Mouse (Mus musculus): ENCODE data around the gene Tor1aip2.

DNA sequence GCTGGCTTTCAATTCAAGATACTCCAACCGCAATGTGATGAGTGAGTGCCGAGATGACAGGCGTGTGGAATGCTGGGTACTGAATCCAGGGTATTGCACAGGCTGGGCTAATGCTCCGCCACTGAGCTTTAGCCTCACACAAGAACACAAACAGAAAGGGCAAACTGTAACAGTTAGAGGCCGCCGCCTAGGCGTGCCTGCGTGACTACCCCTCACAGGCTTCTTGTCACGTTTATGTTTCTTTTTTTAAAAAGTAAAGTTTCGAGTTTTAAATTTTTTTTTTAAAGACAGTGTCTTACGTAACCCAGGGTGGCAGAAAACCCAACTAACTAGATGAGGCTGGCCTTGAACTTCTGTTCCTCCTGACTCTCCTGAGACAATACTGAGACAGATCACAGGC, 29.3 kb upstream of the Tor1aip2 start:
- no peak for TF ChIP-seq CTCF (conservative IDR thresholded peaks at IDR 0.05 in 1 of 2, IDR thresholded peaks at IDR 0.05 in 1 of 2; ENCODE audit: low read depth in 2 of 2, low read length in 2 of 2)
- no peak for TF ChIP-seq EP300 (IDR thresholded peaks at IDR 0.05; ENCODE audit: low read length)
- no peak for TF ChIP-seq MXI1 (IDR thresholded peaks at IDR 0.05; ENCODE audit: low read depth, low read length)
- no peak for TF ChIP-seq IRF4 (IDR thresholded peaks at IDR 0.05; ENCODE audit: low read depth, low read length)
- TF ChIP-seq GABPA (IDR thresholded peaks at IDR 0.05; ENCODE audit: insufficient replicate concordance, low read depth, low read length): no peak
- no peak for TF ChIP-seq POLR2A (IDR thresholded peaks at IDR 0.05; ENCODE audit: low read depth, low read length)
- no peak for TF ChIP-seq HCFC1 (IDR thresholded peaks at IDR 0.05; ENCODE audit: low read depth, low read length)
- no peak for TF ChIP-seq TCF12 (IDR thresholded peaks at IDR 0.05; ENCODE audit: low read depth, low read length)
- TF ChIP-seq RCOR1 (conservative IDR thresholded peaks at IDR 0.05; ENCODE audit: low read depth, low read length): no peak
- TF ChIP-seq NELFE (IDR thresholded peaks at IDR 0.05; ENCODE audit: low read depth, low read length): no peak
